Mouse (Mus musculus): Measurements from ENCODE around the gene Mctp1. TPM values are rescaled to one million over a fixed set of nuclear protein-coding genes. Genes with fewer than 3 reads are reported as not detected.
"Not testable (repeated sequence)": the region's sequence is repeated elsewhere in the genome, so short reads cannot be mapped to it uniquely, and the experiment has no call there.

The Mctp1 gene
- polyA plus RNA-seq, 3 experiments from 2014 or later = 4.7 to 32.3 (median 12.1) TPM

GRCm38 (mm10) chr13:76971046-76971445, 586.7 kb downstream of the Mctp1 start:
- not testable (repeated sequence) for ATAC-seq

- no peak for ATAC-seq
These were observed 618.3 kb downstream of the Mctp1 start for GRCm38 (mm10) chr13:77002628-77003027.

- no peak for ATAC-seq
These were observed 619.3 kb downstream of the Mctp1 start for GRCm38 (mm10) chr13:77003684-77004083.

- no peak for ATAC-seq
These were observed 634.5 kb downstream of the Mctp1 start for GRCm38 (mm10) chr13:77018851-77019250.

DNA sequence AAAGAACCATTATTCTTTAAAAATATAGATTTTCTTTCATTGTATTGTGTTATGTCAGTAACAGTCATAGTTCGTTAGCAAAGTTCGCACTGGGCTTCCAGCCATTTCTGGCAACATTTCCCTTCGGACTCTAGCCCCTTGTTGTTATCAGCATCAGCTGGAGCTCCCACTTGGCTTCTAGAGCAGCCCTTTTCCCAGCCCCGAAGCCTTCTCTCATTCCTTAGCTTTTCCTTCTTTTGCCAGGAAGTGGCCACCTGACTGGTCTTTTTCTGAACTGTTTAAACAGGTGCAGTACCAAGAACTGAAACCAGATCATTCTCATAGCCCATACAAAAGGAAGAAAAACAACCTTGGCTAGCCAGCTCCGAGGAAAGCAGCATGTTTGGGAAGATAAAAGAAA, 645.3 kb downstream of the Mctp1 start:
- ATAC-seq = no peak

GRCm38 (mm10) chr13:77043375-77043774, 659.0 kb downstream of the Mctp1 start:
- no peak for ATAC-seq

- no peak for ATAC-seq
These were observed 661.0 kb downstream of the Mctp1 start for GRCm38 (mm10) chr13:77045375-77045774.

- ATAC-seq = no peak
These were observed 662.1 kb downstream of the Mctp1 start for GRCm38 (mm10) chr13:77046416-77046815.

GRCm38 (mm10) chr13:77047179-77047931, 663.0 kb downstream of the Mctp1 start:
- ATAC-seq = no peak

- no peak for ATAC-seq
These were observed 664.1 kb downstream of the Mctp1 start for GRCm38 (mm10) chr13:77048461-77048860.

- ATAC-seq = no peak
These were observed 665.4 kb downstream of the Mctp1 start for GRCm38 (mm10) chr13:77049736-77050135.

- no peak for ATAC-seq
These were observed 678.9 kb downstream of the Mctp1 start for GRCm38 (mm10) chr13:77063221-77063620.

- no peak for ATAC-seq
These were observed 684.5 kb downstream of the Mctp1 start for GRCm38 (mm10) chr13:77068847-77069246.

- no peak for ATAC-seq
These were observed 687.7 kb downstream of the Mctp1 start for GRCm38 (mm10) chr13:77072030-77072429.

Other genes with a start within 250 kb of the Mctp1 start
- gene Fam81b, start 79.5 kb upstream of the Mctp1 start, polyA plus RNA-seq (2017; shearing (Covaris generic)) = not detected